Mouse (Mus musculus) heart, embryonic 14.5 days (tissue): ENCODE data around the gene Them7. TPM values are rescaled to one million over a fixed set of nuclear protein-coding genes. Genes with fewer than 3 reads are reported as not detected.

ENCODE experiments used
- ATAC-seq: fragments of 200-750 bp; cut with Nextera tagmentation; 2 replicates; pipeline ENCODE4 v1.8.0; 2017; ENCODE audit warnings: low read depth, moderate TSS enrichment; ENCODE audit not compliant: insufficient number of reproducible peaks, insufficient read depth, low FRiP score
- H3K27ac ChIP-seq, 2 experiments: fragments of 200-500 bp in 1 of 2; fragments of 300-500 bp in 1 of 2; sonication (generic) in 1 of 2; replicated peaks in 1 of 2; 2 replicates each; pipeline ENCODE4 v1.5.1; 2012 to 2014; ENCODE audit warnings: low read depth in 2 of 2, low read length in 2 of 2, control low read depth in 1 of 2, mild to moderate bottlenecking in 1 of 2, mixed read lengths in 1 of 2; ENCODE audit not compliant: control insufficient read depth in 1 of 2, insufficient read depth in 1 of 2
- H3K27me3 ChIP-seq: fragments of 300-500 bp; sonication (generic); 2 replicates; pipeline ENCODE4 v1.6.1; 2014; ENCODE audit warnings: mild to moderate bottlenecking, low read length, control low read depth; ENCODE audit not compliant: control insufficient read depth, insufficient read depth
- H3K36me3 ChIP-seq: fragments of 300-500 bp; sonication (generic); 2 replicates; pipeline ENCODE4 v1.6.1; 2014; ENCODE audit warnings: mild to moderate bottlenecking, control low read depth, low read length, mixed read lengths; ENCODE audit not compliant: control insufficient read depth, insufficient read depth
- H3K4me1 ChIP-seq, 2 experiments: fragments of 200-500 bp in 1 of 2; fragments of 300-500 bp in 1 of 2; sonication (generic) in 1 of 2; 2 replicates each; pipeline ENCODE4 v1.6.1; 2012 to 2014; ENCODE audit warnings: low read length in 2 of 2, control low read depth in 1 of 2, mixed read lengths in 1 of 2; ENCODE audit not compliant: control insufficient read depth in 2 of 2, insufficient read depth in 2 of 2
- H3K4me2 ChIP-seq: fragments of 300-500 bp; sonication (generic); 2 replicates; pipeline ENCODE4 v1.6.1; 2014; ENCODE audit warnings: mild to moderate bottlenecking, low read length
- H3K4me3 ChIP-seq, 2 experiments: fragments of 200-500 bp in 1 of 2; fragments of 300-500 bp in 1 of 2; sonication (generic) in 1 of 2; 2 replicates each; pipeline ENCODE4 v1.5.1; 2012 to 2014; ENCODE audit warnings: low read length in 2 of 2, mild to moderate bottlenecking in 2 of 2, control low read depth in 1 of 2, low read depth in 1 of 2, moderate library complexity in 1 of 2; ENCODE audit not compliant: control insufficient read depth in 1 of 2, insufficient read depth in 1 of 2
- H3K9ac ChIP-seq: fragments of 300-500 bp; sonication (generic); 2 replicates; pipeline ENCODE4 v1.6.1; 2014; ENCODE audit warnings: mild to moderate bottlenecking, low read length
- H3K9me3 ChIP-seq: fragments of 300-500 bp; sonication (generic); 2 replicates; pipeline ENCODE4 v1.6.1; 2016; ENCODE audit warnings: low read length, control low read depth; ENCODE audit not compliant: control insufficient read depth
- WGBS: fragments of 180-500 bp; shearing (Covaris S2); extraction: QIAGEN DNeasy Blood & Tissue Kit; methylation state at CpG from one replicate; pipeline ENCODE4 v1.1.7; 2014; 5-methylcytosine and 5-hydroxymethylcytosine counted together
- polyA plus RNA-seq: library from polyadenylated mRNA; unstranded; fragments of >200 nt; fragmentation: Nextera tagmentation; extraction: Ambion mirVana; gene quantifications from 2 replicates; pipeline ENCODE4 v1.2.1, GENCODE M21; 2014

Gene Them7
- 0.67 and 1.1 TPM in 2 replicates for polyA plus RNA-seq

GRCm38 (mm10) chr2:105224134-105224986 is at the start of gene Them7:
Gene Them7, plus strand, starts transcription at chr2:105224320.
- peaks cover 19 to 44% of the 10 kb centered on the region in 2 experiments for H3K4me1 ChIP-seq
- H3K4me2 ChIP-seq = peak within 1 kb of the TSS; percentile 81
- H3K27ac ChIP-seq = no peak within 1 kb of the TSS
- H3K9ac ChIP-seq = peak within 1 kb of the TSS; percentile 67
- 0 out of 2 replicates have a peak, but pooled peaks cover 4% of the 10 kb centered on the region for H3K27me3 ChIP-seq
- ATAC-seq = 0 out of 2 replicates have a peak, but pooled peaks have one; percentile 37
- H3K9me3 ChIP-seq = no peaks in the 10 kb centered on the region
- no peaks in the 10 kb centered on the region for H3K36me3 ChIP-seq
- WGBS = 4% methylated on average over 38 of the region's 38 CpGs
- peak within 1 kb of the TSS; percentile 47 to 49 for H3K4me3 ChIP-seq

DNA sequence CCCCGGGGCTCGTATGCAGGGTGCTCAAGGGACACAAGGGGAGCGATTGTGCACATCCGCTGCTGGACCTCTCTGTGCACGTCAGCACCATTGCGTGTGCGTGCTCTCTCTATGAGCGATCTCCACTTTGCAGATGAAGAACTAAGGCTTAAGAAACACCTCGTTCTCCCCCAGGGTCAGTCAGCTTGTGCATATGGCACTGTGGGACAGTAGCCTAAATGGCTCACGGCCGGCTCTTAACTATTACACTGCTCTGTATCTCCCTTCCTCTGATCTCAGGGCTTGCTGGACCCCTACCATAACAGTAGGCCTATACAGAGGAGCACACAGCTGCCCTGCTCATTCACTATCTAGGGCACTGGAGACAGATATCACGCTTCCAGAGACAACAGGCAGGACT is 45.2 kb upstream of the Them7 start:
- no peak overlapping the region for H3K9ac ChIP-seq
- H3K4me2 ChIP-seq = no peak overlapping the region
- no peak overlapping the region for H3K27ac ChIP-seq
- no peak for ATAC-seq
- no peaks in the 10 kb centered on the region for H3K27me3 ChIP-seq
- H3K4me1 ChIP-seq = no peaks in the 10 kb centered on the region
- H3K4me3 ChIP-seq = no peak overlapping the region
- H3K9me3 ChIP-seq = 0 out of 2 replicates have a peak, but pooled peaks cover 7% of the 10 kb centered on the region
- WGBS = 85% methylated on average over 12 of the region's 12 CpGs
- no peaks in the 10 kb centered on the region for H3K36me3 ChIP-seq

- H3K36me3 ChIP-seq = no peaks in the 10 kb centered on the region
- ATAC-seq = no peak
- H3K4me2 ChIP-seq = no peak overlapping the region
- H3K9ac ChIP-seq = no peak overlapping the region
- no peak overlapping the region for H3K4me3 ChIP-seq
- H3K27ac ChIP-seq = no peak overlapping the region
- H3K27me3 ChIP-seq = no peaks in the 10 kb centered on the region
- WGBS = 41% methylated on average over 6 of the region's 6 CpGs
- H3K4me1 ChIP-seq = no peaks in the 10 kb centered on the region
- 0 out of 2 replicates have a peak, but pooled peaks cover 7% of the 10 kb centered on the region for H3K9me3 ChIP-seq
Measured at GRCm38 (mm10) chr2:105182501-105182900, 41.6 kb upstream of the Them7 start.

- 80% methylated on average over 3 of the region's 3 CpGs for WGBS
- Histone ChIP-seq H3K9ac (no peak overlapping the region), H3K9me3 (0 out of 2 replicates have a peak, but pooled peaks cover 4% of the 10 kb centered on the region), H3K4me1 (no peaks in the 10 kb centered on the region), H3K27ac (no peak overlapping the region), H3K27me3 (no peaks in the 10 kb centered on the region), H3K36me3 (no peaks in the 10 kb centered on the region), H3K4me3 (no peak overlapping the region), H3K4me2 (no peak overlapping the region)
- ATAC-seq = no peak
Measured at GRCm38 (mm10) chr2:105185140-105185539, 39.0 kb upstream of the Them7 start.

- ATAC-seq = no peak
- Histone ChIP-seq H3K27me3 (no peaks in the 10 kb centered on the region), H3K36me3 (no peaks in the 10 kb centered on the region), H3K4me2 (no peak overlapping the region), H3K4me1 (no peaks in the 10 kb centered on the region), H3K4me3 (no peak overlapping the region), H3K27ac (no peak overlapping the region), H3K9ac (no peak overlapping the region), H3K9me3 (no peaks in the 10 kb centered on the region)
- 80% methylated on average over 13 of the region's 13 CpGs for WGBS
Measured at GRCm38 (mm10) chr2:105185768-105186529, 38.2 kb upstream of the Them7 start.

DNA sequence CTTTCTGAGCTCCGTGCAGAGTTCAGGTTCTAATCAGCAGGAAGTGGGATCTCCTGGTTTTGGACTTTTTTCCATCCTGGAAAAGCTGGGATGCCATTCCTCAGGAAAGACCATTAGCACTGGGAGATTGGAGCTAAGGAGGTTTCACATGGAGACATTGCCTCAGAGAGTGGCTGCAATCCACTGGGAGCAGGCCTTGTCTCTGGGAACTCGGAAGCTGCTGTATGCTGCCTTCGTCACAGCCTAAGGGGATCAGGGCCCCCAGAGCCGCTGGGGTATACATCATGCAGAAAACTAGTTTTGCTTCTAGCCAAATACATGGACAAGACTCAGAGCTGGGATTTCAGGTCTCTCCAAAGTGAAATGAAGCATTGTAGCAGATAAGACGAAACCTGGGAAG is 37.5 kb upstream of the Them7 start:
- Histone ChIP-seq H3K27ac (no peak overlapping the region), H3K4me3 (no peak overlapping the region), H3K4me1 (no peaks in the 10 kb centered on the region), H3K36me3 (no peaks in the 10 kb centered on the region), H3K9me3 (no peaks in the 10 kb centered on the region), H3K4me2 (no peak overlapping the region), H3K9ac (no peak overlapping the region), H3K27me3 (no peaks in the 10 kb centered on the region)
- ATAC-seq = no peak
- WGBS = 57% methylated on average over 5 of the region's 5 CpGs

DNA sequence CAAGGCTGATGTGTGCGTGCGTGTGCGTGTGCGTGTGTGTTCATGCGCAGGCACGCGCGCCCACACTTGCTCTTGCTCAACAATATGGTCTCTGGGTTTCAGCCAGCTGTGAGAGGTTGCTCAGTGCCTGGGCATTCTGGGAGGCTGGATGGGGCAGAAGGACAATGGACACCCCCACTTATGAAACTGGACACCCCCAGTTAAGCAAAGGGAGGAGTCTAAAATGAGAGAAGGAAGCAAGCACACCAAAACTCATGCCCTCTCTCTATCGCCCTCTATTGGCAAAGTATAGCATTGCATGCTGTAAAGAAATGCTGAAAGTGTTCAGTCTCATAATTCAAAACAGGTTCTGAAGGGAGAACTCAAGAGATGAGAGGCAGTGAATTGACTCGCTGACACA is 35.9 kb upstream of the Them7 start:
- no peak overlapping the region for H3K9ac ChIP-seq
- H3K36me3 ChIP-seq = no peaks in the 10 kb centered on the region
- WGBS = 76% methylated on average over 10 of the region's 10 CpGs
- H3K4me2 ChIP-seq = no peak overlapping the region
- H3K4me3 ChIP-seq = no peak overlapping the region
- H3K27me3 ChIP-seq = no peaks in the 10 kb centered on the region
- no peak overlapping the region for H3K27ac ChIP-seq
- no peak for ATAC-seq
- no peaks in the 10 kb centered on the region for H3K4me1 ChIP-seq
- no peaks in the 10 kb centered on the region for H3K9me3 ChIP-seq
